Mouse (Mus musculus) limb, embryonic 13.5 days (tissue): ENCODE data around the gene Ifna13. TPM values are rescaled to one million over a fixed set of nuclear protein-coding genes. Genes with fewer than 3 reads are reported as not detected.
A peak's percentile ranks its signal among the peaks of the same experiment; 100 is the strongest.

ENCODE experiments used
- ATAC-seq: fragments of 200-750 bp; cut with Nextera tagmentation; 2 replicates; pipeline ENCODE4 v1.8.0; 2017; ENCODE audit warnings: low read depth, moderate number of reproducible peaks, moderate TSS enrichment; ENCODE audit not compliant: low FRiP score
- H3K27ac ChIP-seq: fragments of 300-500 bp; sonication (generic); 2 replicates; pipeline ENCODE4 v1.5.1; 2015; ENCODE audit warnings: inconsistent platforms, mild to moderate bottlenecking, moderate library complexity
- H3K27me3 ChIP-seq: fragments of 300-500 bp; sonication (generic); 2 replicates; pipeline ENCODE4 v1.6.1; 2015; ENCODE audit warnings: mild to moderate bottlenecking, inconsistent platforms
- H3K36me3 ChIP-seq: fragments of 300-500 bp; sonication (generic); 2 replicates; pipeline ENCODE4 v1.6.1; 2015; ENCODE audit warnings: inconsistent platforms, mild to moderate bottlenecking, moderate library complexity
- H3K4me1 ChIP-seq: fragments of 300-500 bp; sonication (generic); 2 replicates; pipeline ENCODE4 v1.6.1; 2015; ENCODE audit warnings: inconsistent platforms
- H3K4me2 ChIP-seq: fragments of 300-500 bp; sonication (generic); replicated peaks from 2 replicates; pipeline ENCODE4 v1.6.1; 2015; ENCODE audit warnings: inconsistent platforms, mild to moderate bottlenecking, moderate library complexity
- H3K4me3 ChIP-seq: fragments of 300-500 bp; sonication (generic); 2 replicates; pipeline ENCODE4 v1.5.1; 2015; ENCODE audit warnings: moderate library complexity, mild to moderate bottlenecking, inconsistent platforms
- H3K9ac ChIP-seq: fragments of 300-500 bp; sonication (generic); 2 replicates; pipeline ENCODE4 v1.6.1; 2015; ENCODE audit warnings: mild to moderate bottlenecking, inconsistent platforms
- H3K9me3 ChIP-seq: fragments of 300-500 bp; sonication (generic); 2 replicates; pipeline ENCODE4 v1.6.1; 2016; ENCODE audit warnings: inconsistent platforms
- WGBS: fragments of 180-500 bp; shearing (Covaris S2); methylation state at CpG from one replicate; pipeline ENCODE4 v1.1.7; 2015; 5-methylcytosine and 5-hydroxymethylcytosine counted together
- polyA plus RNA-seq: library from polyadenylated mRNA; unstranded; fragments of >200 nt; fragmentation: Nextera tagmentation; extraction: Ambion mirVana; gene quantifications from 2 replicates; pipeline ENCODE4 v1.2.1, GENCODE M21; 2015

Gene Ifna13
- not detected in 2 replicates for polyA plus RNA-seq

- Histone ChIP-seq H3K4me2 (no peak within 1 kb of the TSS), H3K4me1 (no peaks in the 10 kb centered on the region), H3K36me3 (no peaks in the 10 kb centered on the region), H3K4me3 (no peak within 1 kb of the TSS), H3K9me3 (no peaks in the 10 kb centered on the region), H3K27ac (no peak within 1 kb of the TSS), H3K27me3 (no peaks in the 10 kb centered on the region), H3K9ac (no peak within 1 kb of the TSS)
- WGBS = 60% methylated on average over 2 of the region's 2 CpGs
- no peak for ATAC-seq
Measured at GRCm38 (mm10) chr4:88644359-88644758, at the start of gene Ifna13. TSS of gene Ifna13 (minus strand) at chr4:88644459.

- ATAC-seq = no peak
- H3K4me1 ChIP-seq = no peaks in the 10 kb centered on the region
Measured at GRCm38 (mm10) chr4:88693392-88693791, 49.1 kb upstream of the Ifna13 start.

GRCm38 (mm10) chr4:88692537-88692936 is 48.3 kb upstream of the Ifna13 start:
- Histone ChIP-seq H3K36me3 (no peaks in the 10 kb centered on the region), H3K9me3 (no peaks in the 10 kb centered on the region), H3K4me3 (no peak overlapping the region), H3K4me1 (no peaks in the 10 kb centered on the region), H3K27ac (no peak overlapping the region), H3K4me2 (no peak overlapping the region), H3K27me3 (no peaks in the 10 kb centered on the region; the same call in 1 of the 2 replicates), H3K9ac (no peak overlapping the region)
- 81% methylated on average over 1 of the region's 1 CpGs for WGBS
- no peak for ATAC-seq

More at GRCm38 (mm10) chr4:88693392-88693791, 49.1 kb upstream of the Ifna13 start:
- 91% methylated on average over 2 of the region's 2 CpGs for WGBS
- Histone ChIP-seq H3K4me3 (no peak overlapping the region), H3K27me3 (no peaks in the 10 kb centered on the region; the same call in 1 of the 2 replicates), H3K36me3 (no peaks in the 10 kb centered on the region), H3K4me2 (no peak overlapping the region), H3K9ac (no peak overlapping the region), H3K9me3 (no peaks in the 10 kb centered on the region), H3K27ac (no peak overlapping the region)

- H3K4me1 ChIP-seq = no peaks in the 10 kb centered on the region
- no peaks in the 10 kb centered on the region for H3K9me3 ChIP-seq
- H3K36me3 ChIP-seq = no peaks in the 10 kb centered on the region
- no peaks in the 10 kb centered on the region for H3K27me3 ChIP-seq
- no peak for ATAC-seq
- 70% methylated on average over 2 of the region's 2 CpGs for WGBS
- H3K4me2 ChIP-seq = no peak within 1 kb of the TSS
- no peak within 1 kb of the TSS for H3K9ac ChIP-seq
- no peak within 1 kb of the TSS for H3K27ac ChIP-seq
- no peak within 1 kb of the TSS for H3K4me3 ChIP-seq
Measured at GRCm38 (mm10) chr4:88691259-88691658, 47.0 kb upstream of the Ifna13 start, which contains the start of gene Ifnab. TSS of gene Ifnab (minus strand) at chr4:88691359.

- no peaks in the 10 kb centered on the region for H3K9me3 ChIP-seq
- H3K4me1 ChIP-seq = no peaks in the 10 kb centered on the region
- no peaks in the 10 kb centered on the region for H3K36me3 ChIP-seq
- H3K27ac ChIP-seq = no peak within 1 kb of the TSS
- H3K27me3 ChIP-seq = no peaks in the 10 kb centered on the region
- no peak within 1 kb of the TSS for H3K9ac ChIP-seq
- H3K4me2 ChIP-seq = no peak within 1 kb of the TSS
- no peak within 1 kb of the TSS for H3K4me3 ChIP-seq
- no peak for ATAC-seq
- 84% methylated on average over 1 of the region's 1 CpGs for WGBS
Measured at GRCm38 (mm10) chr4:88683812-88684211, 39.6 kb upstream of the Ifna13 start, which contains the start of gene Ifna2. TSS of gene Ifna2 (minus strand) at chr4:88683912.

GRCm38 (mm10) chr4:88681353-88681752 is 37.1 kb upstream of the Ifna13 start:
- no peak overlapping the region for H3K4me2 ChIP-seq
- H3K27ac ChIP-seq = no peak overlapping the region
- H3K36me3 ChIP-seq = no peaks in the 10 kb centered on the region
- no peaks in the 10 kb centered on the region for H3K27me3 ChIP-seq
- no peaks in the 10 kb centered on the region for H3K4me1 ChIP-seq
- WGBS = 79% methylated on average over 3 of the region's 3 CpGs
- ATAC-seq = no peak
- no peak overlapping the region for H3K4me3 ChIP-seq
- H3K9me3 ChIP-seq = no peaks in the 10 kb centered on the region
- no peak overlapping the region for H3K9ac ChIP-seq

GRCm38 (mm10) chr4:88680362-88680761 is 36.1 kb upstream of the Ifna13 start:
- no peak overlapping the region for H3K4me2 ChIP-seq
- ATAC-seq = no peak
- H3K9ac ChIP-seq = no peak overlapping the region
- H3K27me3 ChIP-seq = no peaks in the 10 kb centered on the region
- no peaks in the 10 kb centered on the region for H3K36me3 ChIP-seq
- no peaks in the 10 kb centered on the region for H3K4me1 ChIP-seq
- H3K9me3 ChIP-seq = no peaks in the 10 kb centered on the region
- WGBS = 48% methylated on average over 8 of the region's 8 CpGs
- H3K27ac ChIP-seq = no peak overlapping the region
- H3K4me3 ChIP-seq = no peak overlapping the region

- Histone ChIP-seq H3K36me3 (no peaks in the 10 kb centered on the region), H3K4me2 (no peak within 1 kb of the TSS), H3K9ac (no peak within 1 kb of the TSS), H3K4me3 (no peak within 1 kb of the TSS), H3K27ac (no peak within 1 kb of the TSS), H3K9me3 (no peaks in the 10 kb centered on the region), H3K4me1 (no peaks in the 10 kb centered on the region), H3K27me3 (no peaks in the 10 kb centered on the region)
- ATAC-seq = no peak
- WGBS = 80% methylated on average over 1 of the region's 1 CpGs
Measured at GRCm38 (mm10) chr4:88676824-88677223, 32.6 kb upstream of the Ifna13 start, which contains the start of gene Ifna16. TSS of gene Ifna16 (minus strand) at chr4:88676924.

- Histone ChIP-seq H3K36me3 (no peaks in the 10 kb centered on the region), H3K27me3 (no peaks in the 10 kb centered on the region), H3K27ac (no peak overlapping the region), H3K4me3 (no peak overlapping the region), H3K9ac (no peak overlapping the region), H3K4me1 (no peaks in the 10 kb centered on the region), H3K9me3 (no peaks in the 10 kb centered on the region; the same call in 1 of the 2 replicates), H3K4me2 (no peak overlapping the region)
- no peak for ATAC-seq
- WGBS = 41% methylated on average over 1 of the region's 1 CpGs
Measured at GRCm38 (mm10) chr4:88655461-88655860, 11.2 kb upstream of the Ifna13 start.

- 84% methylated on average over 3 of the region's 3 CpGs for WGBS
- no peaks in the 10 kb centered on the region for H3K27me3 ChIP-seq
Measured at GRCm38 (mm10) chr4:88653644-88654043, 9.4 kb upstream of the Ifna13 start.

GRCm38 (mm10) chr4:88642526-88642925 is 1.7 kb downstream of the Ifna13 start:
- H3K27me3 ChIP-seq = no peaks in the 10 kb centered on the region
- no peak overlapping the region for H3K27ac ChIP-seq
- no peak overlapping the region for H3K4me3 ChIP-seq
- no peak for ATAC-seq
- no peak overlapping the region for H3K9ac ChIP-seq
- H3K36me3 ChIP-seq = no peaks in the 10 kb centered on the region
- no peaks in the 10 kb centered on the region for H3K4me1 ChIP-seq
- no peaks in the 10 kb centered on the region for H3K9me3 ChIP-seq
- H3K4me2 ChIP-seq = no peak overlapping the region
- WGBS = 21% methylated on average over 2 of the region's 2 CpGs

More at GRCm38 (mm10) chr4:88653644-88654043, 9.4 kb upstream of the Ifna13 start:
- no peaks in the 10 kb centered on the region; the same call in 1 of the 2 replicates for H3K9me3 ChIP-seq
- H3K27ac ChIP-seq = no peak overlapping the region
- H3K4me2 ChIP-seq = no peak overlapping the region
- H3K9ac ChIP-seq = no peak overlapping the region
- no peak overlapping the region for H3K4me3 ChIP-seq
- ATAC-seq = no peak
- H3K4me1 ChIP-seq = no peaks in the 10 kb centered on the region
- H3K36me3 ChIP-seq = no peaks in the 10 kb centered on the region

GRCm38 (mm10) chr4:88641077-88641831 is 3.0 kb downstream of the Ifna13 start:
- H3K4me3 ChIP-seq = peak overlapping the region; percentile 41
- no peaks in the 10 kb centered on the region for H3K27me3 ChIP-seq
- H3K9me3 ChIP-seq = no peaks in the 10 kb centered on the region
- peak overlapping the region; percentile 39; the same call in 1 of the 2 replicates for H3K9ac ChIP-seq
- 8% methylated on average over 11 of the region's 11 CpGs for WGBS
- ATAC-seq = peak; percentile 92
- no peaks in the 10 kb centered on the region for H3K36me3 ChIP-seq
- peak overlapping the region; percentile 58 for H3K4me2 ChIP-seq
- H3K27ac ChIP-seq = no peak overlapping the region
- no peaks in the 10 kb centered on the region for H3K4me1 ChIP-seq
